Mouse (Mus musculus): ENCODE results near the gene Kcnc1. TPM values are rescaled to one million over a fixed set of nuclear protein-coding genes. Genes with fewer than 3 reads are reported as not detected.
A peak's percentile ranks its signal among the peaks of the same experiment; 100 is the strongest.

Gene Kcnc1
- polyA plus RNA-seq, 1 experiment = 47.6 TPM

- WGBS = 39% methylated on average over 4 of the region's 4 CpGs
- H3K4me1 ChIP-seq (ENCODE audit: control insufficient read depth, insufficient read depth, low read length) = peaks cover 8% of the 10 kb centered on the region
- TF ChIP-seq POLR2A (IDR thresholded peaks at IDR 0.05; ENCODE audit: insufficient read depth, low read depth, low read length) = no peak
- no peak for TF ChIP-seq CTCF (IDR thresholded peaks at IDR 0.05; ENCODE audit: insufficient read depth, low read depth, low read length)
- H3K27ac ChIP-seq (ENCODE audit: insufficient read depth, low read depth, low read length) = no peak overlapping the region
- H3K4me3 ChIP-seq (ENCODE audit: insufficient read depth, low read depth, low read length) = no peak overlapping the region
Observed at GRCm38 (mm10) chr7:46390226-46390625, 6.1 kb upstream of the Kcnc1 start.

GRCm38 (mm10) chr7:46391701-46392100 is 4.6 kb upstream of the Kcnc1 start:
- WGBS = 74% methylated on average over 5 of the region's 5 CpGs
- TF ChIP-seq CTCF (IDR thresholded peaks at IDR 0.05; ENCODE audit: insufficient read depth, low read depth, low read length) = no peak
- no peak for TF ChIP-seq POLR2A (IDR thresholded peaks at IDR 0.05; ENCODE audit: insufficient read depth, low read depth, low read length)
- no peak overlapping the region for H3K4me3 ChIP-seq (ENCODE audit: insufficient read depth, low read depth, low read length)

GRCm38 (mm10) chr7:46393116-46393515 is 3.2 kb upstream of the Kcnc1 start:
- TF ChIP-seq POLR2A (IDR thresholded peaks at IDR 0.05; ENCODE audit: insufficient read depth, low read depth, low read length) = no peak
- TF ChIP-seq CTCF (IDR thresholded peaks at IDR 0.05; ENCODE audit: insufficient read depth, low read depth, low read length) = peak; percentile 91
- Histone ChIP-seq H3K27ac (ENCODE audit: insufficient read depth, low read depth, low read length) (no peak overlapping the region), H3K4me3 (ENCODE audit: insufficient read depth, low read depth, low read length) (no peak overlapping the region), H3K4me1 (ENCODE audit: control insufficient read depth, insufficient read depth, low read length) (peaks cover 2% of the 10 kb centered on the region)
- 0% methylated on average over 2 of the region's 2 CpGs for WGBS

More at GRCm38 (mm10) chr7:46391701-46392100, 4.6 kb upstream of the Kcnc1 start:
- H3K27ac ChIP-seq (ENCODE audit: insufficient read depth, low read depth, low read length) = no peak overlapping the region
- peaks cover 8% of the 10 kb centered on the region for H3K4me1 ChIP-seq (ENCODE audit: control insufficient read depth, insufficient read depth, low read length)

GRCm38 (mm10) chr7:46393718-46394511 is 2.4 kb upstream of the Kcnc1 start:
- no peak overlapping the region for H3K27ac ChIP-seq (ENCODE audit: insufficient read depth, low read depth, low read length)
- TF ChIP-seq POLR2A (IDR thresholded peaks at IDR 0.05; ENCODE audit: insufficient read depth, low read depth, low read length) (no peak), CTCF (IDR thresholded peaks at IDR 0.05; ENCODE audit: insufficient read depth, low read depth, low read length) (no peak)
- WGBS = 48% methylated on average over 12 of the region's 12 CpGs

GRCm38 (mm10) chr7:46394933-46395332 is 1.4 kb upstream of the Kcnc1 start:
- no peak overlapping the region for H3K27ac ChIP-seq (ENCODE audit: insufficient read depth, low read depth, low read length)
- H3K4me3 ChIP-seq (ENCODE audit: insufficient read depth, low read depth, low read length) = no peak overlapping the region
- TF ChIP-seq POLR2A (IDR thresholded peaks at IDR 0.05; ENCODE audit: insufficient read depth, low read depth, low read length) (no peak), CTCF (IDR thresholded peaks at IDR 0.05; ENCODE audit: insufficient read depth, low read depth, low read length) (no peak)
- WGBS = 83% methylated on average over 4 of the region's 4 CpGs
- H3K4me1 ChIP-seq (ENCODE audit: control insufficient read depth, insufficient read depth, low read length) = peaks cover 12% of the 10 kb centered on the region

More at GRCm38 (mm10) chr7:46393718-46394511, 2.4 kb upstream of the Kcnc1 start:
- Histone ChIP-seq H3K4me1 (ENCODE audit: control insufficient read depth, insufficient read depth, low read length) (peaks cover 5% of the 10 kb centered on the region), H3K4me3 (ENCODE audit: insufficient read depth, low read depth, low read length) (no peak overlapping the region)

GRCm38 (mm10) chr7:46395571-46395970 is 726 bp upstream of the Kcnc1 start:
- 69% methylated on average over 6 of the region's 6 CpGs for WGBS
- Histone ChIP-seq H3K4me3 (ENCODE audit: insufficient read depth, low read depth, low read length) (no peak overlapping the region), H3K4me1 (ENCODE audit: control insufficient read depth, insufficient read depth, low read length) (peaks cover 16% of the 10 kb centered on the region)

GRCm38 (mm10) chr7:46396928-46397731 is 833 bp downstream of the Kcnc1 start:
- peak overlapping the region; percentile 82 for H3K27ac ChIP-seq (ENCODE audit: insufficient read depth, low read depth, low read length)
- no peak; the same call in 1 of the 2 replicates for TF ChIP-seq POLR2A (IDR thresholded peaks at IDR 0.05; ENCODE audit: insufficient read depth, low read depth, low read length)
- TF ChIP-seq CTCF (IDR thresholded peaks at IDR 0.05; ENCODE audit: insufficient read depth, low read depth, low read length) = peak; percentile 67
- peaks cover 22% of the 10 kb centered on the region for H3K4me1 ChIP-seq (ENCODE audit: control insufficient read depth, insufficient read depth, low read length)
- peak overlapping the region; percentile 64 for H3K4me3 ChIP-seq (ENCODE audit: insufficient read depth, low read depth, low read length)
- WGBS = under 1% methylated on average over 62 of the region's 64 CpGs

More at GRCm38 (mm10) chr7:46395571-46395970, 726 bp upstream of the Kcnc1 start:
- no peak overlapping the region for H3K27ac ChIP-seq (ENCODE audit: insufficient read depth, low read depth, low read length)
- no peak for TF ChIP-seq POLR2A (IDR thresholded peaks at IDR 0.05; ENCODE audit: insufficient read depth, low read depth, low read length)
- no peak for TF ChIP-seq CTCF (IDR thresholded peaks at IDR 0.05; ENCODE audit: insufficient read depth, low read depth, low read length)

- TF ChIP-seq CTCF (IDR thresholded peaks at IDR 0.05; ENCODE audit: insufficient read depth, low read depth, low read length) (no peak), POLR2A (IDR thresholded peaks at IDR 0.05; ENCODE audit: insufficient read depth, low read depth, low read length) (no peak)
- peak overlapping the region; percentile 82; the same call in 1 of the 2 replicates for H3K27ac ChIP-seq (ENCODE audit: insufficient read depth, low read depth, low read length)
- peak overlapping the region; percentile 64 for H3K4me3 ChIP-seq (ENCODE audit: insufficient read depth, low read depth, low read length)
- WGBS = 6% methylated on average over 70 of the region's 70 CpGs
- peaks cover 23% of the 10 kb centered on the region for H3K4me1 ChIP-seq (ENCODE audit: control insufficient read depth, insufficient read depth, low read length)
Observed at GRCm38 (mm10) chr7:46397732-46398333, 1.5 kb downstream of the Kcnc1 start.

Data from olfactory bulb, adult 2 months (tissue).